Mouse (Mus musculus) C2C12 (cell line): ENCODE results near the gene Snrnp200. TPM values are rescaled to one million over a fixed set of nuclear protein-coding genes. Genes with fewer than 3 reads are reported as not detected.
"Not testable (repeated sequence)": the region's sequence is repeated elsewhere in the genome, so short reads cannot be mapped to it uniquely, and the experiment has no call there.

Source experiments
- H3K27me3 ChIP-seq: one replicate; pipeline ENCODE4 v1.6.1; 2011; ENCODE audit not compliant: control insufficient read depth, insufficient read depth, insufficient read length
- H3K36me3 ChIP-seq: one replicate; pipeline ENCODE4 v1.6.1; 2011; ENCODE audit not compliant: control insufficient read depth, insufficient read depth
- H3K4me3 ChIP-seq: one replicate; pipeline ENCODE4 v1.5.1; 2011; ENCODE audit warnings: mild to moderate bottlenecking, control low read depth; ENCODE audit not compliant: poor library complexity, insufficient read depth, severe bottlenecking
- H3K79me2 ChIP-seq: one replicate; pipeline ENCODE4 v1.6.1; 2011; ENCODE audit not compliant: control insufficient read depth, insufficient read depth
- H3K79me3 ChIP-seq: one replicate; pipeline ENCODE4 v1.6.1; 2011; ENCODE audit warnings: low read depth, control low read depth
- H3ac ChIP-seq: one replicate; pipeline ENCODE3; 2011; ENCODE audit warnings: low read depth; ENCODE audit not compliant: control insufficient read depth, insufficient read length
- CEBPB ChIP-seq: IDR thresholded peaks from one replicate; pipeline ENCODE4 v1.6.1; 2011; ENCODE audit warnings: low read depth, mild to moderate bottlenecking, control low read depth, moderate library complexity
- CTCF ChIP-seq: IDR thresholded peaks from one replicate; pipeline ENCODE4 v1.5.1; 2011; ENCODE audit not compliant: control insufficient read depth, insufficient read depth, insufficient read length
- FOSL1 ChIP-seq: IDR thresholded peaks from one replicate; pipeline ENCODE4 v1.8.0; 2011; ENCODE audit warnings: mild to moderate bottlenecking, low read length; ENCODE audit not compliant: poor library complexity, insufficient read depth, severe bottlenecking
- MAX ChIP-seq: IDR thresholded peaks from one replicate; pipeline ENCODE4 v1.6.1; 2011; ENCODE audit warnings: mild to moderate bottlenecking, control low read depth
- MYOD1 ChIP-seq: IDR thresholded peaks from one replicate; pipeline ENCODE4 v1.6.1; 2011; ENCODE audit warnings: low read depth; ENCODE audit not compliant: control insufficient read depth, insufficient read length
- MYOG ChIP-seq: IDR thresholded peaks from one replicate; pipeline ENCODE4 v1.6.1; 2011; ENCODE audit not compliant: control insufficient read depth, insufficient read length; ENCODE audit errors: extremely low read depth
- USF1 ChIP-seq: IDR thresholded peaks from one replicate; pipeline ENCODE4 v1.6.1; 2011; ENCODE audit warnings: low read depth, mild to moderate bottlenecking, control low read depth, moderate library complexity
- polyA plus RNA-seq: library from polyadenylated mRNA; unstranded; fragments of >200 nt; fragmentation: generic; extraction: Trizol; gene quantifications from one replicate; pipeline ENCODE4 v1.2.1, GENCODE M21; 2012; ENCODE audit warnings: missing spikeins

The Snrnp200 gene
- polyA plus RNA-seq, 1 experiment: 46.8 TPM

GRCm38 (mm10) chr2:127267854-127268253 is 59.7 kb downstream of the Snrnp200 start:
- Histone ChIP-seq H3K27me3 (no peaks in the 10 kb centered on the region), H3K4me3 (no peak overlapping the region), H3K36me3 (peaks cover 3% of the 10 kb centered on the region), H3K79me3 (peaks cover 18% of the 10 kb centered on the region), H3ac (no peak overlapping the region), H3K79me2 (peaks cover 31% of the 10 kb centered on the region)
- TF ChIP-seq MAX (no peak), FOSL1 (no peak), USF1 (no peak), MYOG (no peak), CEBPB (no peak), CTCF (no peak), MYOD1 (no peak)

GRCm38 (mm10) chr2:127269491-127270299 is 61.5 kb downstream of the Snrnp200 start, which contains the start of gene Stard7:
Gene Stard7, plus strand, starts transcription at chr2:127270218.
- H3K36me3 ChIP-seq: peaks cover 5% of the 10 kb centered on the region
- H3K79me3 ChIP-seq: peaks cover 35% of the 10 kb centered on the region
- H3K27me3 ChIP-seq: no peaks in the 10 kb centered on the region
- peak within 1 kb of the TSS; percentile 87 for H3ac ChIP-seq
- TF ChIP-seq CTCF: no peak
- no peak for TF ChIP-seq MAX
- no peak for TF ChIP-seq MYOD1
- TF ChIP-seq FOSL1: no peak
- TF ChIP-seq CEBPB: no peak
- no peak for TF ChIP-seq USF1
- TF ChIP-seq MYOG: no peak
- peak within 1 kb of the TSS; percentile 92 for H3K4me3 ChIP-seq
- peaks cover 49% of the 10 kb centered on the region for H3K79me2 ChIP-seq

GRCm38 (mm10) chr2:127270300-127271041 is 62.3 kb downstream of the Snrnp200 start:
- peaks cover 42% of the 10 kb centered on the region for H3K79me3 ChIP-seq
- peak overlapping the region; percentile 92 for H3K4me3 ChIP-seq
- H3K27me3 ChIP-seq: no peaks in the 10 kb centered on the region
- peaks cover 5% of the 10 kb centered on the region for H3K36me3 ChIP-seq
- peak; percentile 68 for TF ChIP-seq MAX
- TF ChIP-seq USF1: no peak
- H3K79me2 ChIP-seq: peaks cover 57% of the 10 kb centered on the region
- H3ac ChIP-seq: peak overlapping the region; percentile 87

- TF ChIP-seq FOSL1 (no peak), CEBPB (no peak), MYOD1 (no peak), CTCF (no peak), USF1 (no peak), MYOG (no peak), MAX (no peak)
- peak overlapping the region; percentile 92 for H3K4me3 ChIP-seq
- no peaks in the 10 kb centered on the region for H3K27me3 ChIP-seq
- H3ac ChIP-seq: peak overlapping the region; percentile 47
- peaks cover 63% of the 10 kb centered on the region for H3K79me2 ChIP-seq
- H3K36me3 ChIP-seq: peaks cover 5% of the 10 kb centered on the region
- H3K79me3 ChIP-seq: peaks cover 47% of the 10 kb centered on the region
Observed at GRCm38 (mm10) chr2:127271042-127271515, 62.9 kb downstream of the Snrnp200 start.

GRCm38 (mm10) chr2:127272049-127272448 is 63.9 kb downstream of the Snrnp200 start:
- Histone ChIP-seq H3K79me2 (peaks cover 73% of the 10 kb centered on the region), H3K79me3 (peaks cover 56% of the 10 kb centered on the region)
- H3ac ChIP-seq, H3K36me3 ChIP-seq, H3K27me3 ChIP-seq, H3K4me3 ChIP-seq: not testable (repeated sequence)

- Histone ChIP-seq H3K79me3 (peaks cover 60% of the 10 kb centered on the region), H3K27me3 (no peaks in the 10 kb centered on the region), H3ac (no peak overlapping the region), H3K79me2 (peaks cover 80% of the 10 kb centered on the region), H3K36me3 (peaks cover 5% of the 10 kb centered on the region), H3K4me3 (no peak overlapping the region)
- TF ChIP-seq CEBPB (no peak), CTCF (no peak), USF1 (no peak), MYOG (no peak), MAX (no peak), MYOD1 (no peak), FOSL1 (no peak)
Observed at GRCm38 (mm10) chr2:127272806-127273205, 64.6 kb downstream of the Snrnp200 start.
